Mouse (Mus musculus) kidney, postnatal 4 days (tissue): ENCODE measurements around the gene Sstr1.

Experiments
- DNase-seq, 2 experiments: peaks; one replicate each; pipeline ENCODE4 v3.0.0; 2021; ENCODE audit warnings: mixed read lengths in 2 of 2

The Sstr1 gene

DNA sequence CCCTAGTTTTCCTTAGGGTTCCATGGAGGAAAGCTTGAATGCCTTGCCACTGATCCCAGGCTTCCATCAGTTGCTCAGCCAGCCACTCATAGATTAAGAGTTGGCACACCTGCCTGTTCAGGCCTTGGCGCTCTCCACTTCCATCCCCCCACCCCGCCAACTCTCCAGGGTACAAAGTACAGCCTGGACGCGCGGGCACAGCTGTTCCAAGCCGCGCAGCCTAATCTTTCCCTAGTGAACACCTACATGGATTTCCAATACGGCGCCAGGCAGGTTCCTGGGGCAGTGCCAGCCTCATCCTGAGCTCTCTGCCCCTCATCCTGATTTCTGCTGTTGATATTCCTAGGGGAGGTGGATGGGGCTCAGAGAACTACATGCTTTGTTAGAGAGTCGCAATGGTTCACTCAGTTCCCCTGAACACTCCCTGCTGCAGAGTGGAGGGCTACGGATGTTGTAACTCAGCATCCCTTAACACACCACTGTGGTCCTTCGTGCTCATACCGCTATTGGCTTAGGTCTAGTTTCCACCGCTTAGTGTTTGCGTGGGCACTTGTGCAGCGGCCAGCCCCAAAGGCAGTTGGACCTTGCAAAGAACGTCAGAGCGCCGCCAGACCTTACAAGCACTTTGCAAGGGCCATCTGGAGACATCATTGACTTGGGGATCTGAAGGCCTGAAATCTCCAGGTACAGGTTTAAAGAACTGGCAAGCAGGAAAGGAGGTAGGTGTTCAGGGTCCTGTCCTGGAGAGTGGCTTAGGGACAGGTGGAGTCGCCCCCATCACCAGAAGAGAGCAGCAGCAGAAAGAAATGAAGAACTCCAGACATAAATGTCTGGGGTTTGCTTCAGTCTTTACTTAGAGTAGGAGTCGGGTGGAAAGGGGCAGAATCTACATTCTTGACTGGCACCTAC, at the start of gene Sstr1:
Gene Sstr1 (plus strand): TSS at position 610 of the 909 bp plus-strand sequence.
- peak in 1 of 2 experiments; percentile 33 for DNase-seq

DNA sequence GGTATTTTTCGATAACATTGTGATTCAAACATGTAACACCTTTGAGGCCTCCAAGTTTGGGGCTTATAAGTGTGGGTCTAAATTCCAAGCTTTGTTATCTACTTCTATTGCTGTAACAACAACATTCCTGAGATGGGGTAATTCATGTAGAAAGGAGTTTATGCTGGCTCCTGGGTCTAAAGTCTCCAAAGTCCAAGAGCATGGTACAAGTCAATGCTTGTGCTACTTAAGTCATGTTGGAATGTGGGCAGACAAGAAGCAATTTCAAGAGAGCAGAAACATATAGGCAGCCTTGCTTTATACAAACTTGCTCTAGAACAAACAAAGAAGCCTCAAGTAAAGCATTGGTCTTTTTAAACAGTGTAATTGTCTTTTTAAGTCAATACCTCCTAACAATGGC, 12.8 kb upstream of the Sstr1 start:
- DNase-seq: no peak

DNA sequence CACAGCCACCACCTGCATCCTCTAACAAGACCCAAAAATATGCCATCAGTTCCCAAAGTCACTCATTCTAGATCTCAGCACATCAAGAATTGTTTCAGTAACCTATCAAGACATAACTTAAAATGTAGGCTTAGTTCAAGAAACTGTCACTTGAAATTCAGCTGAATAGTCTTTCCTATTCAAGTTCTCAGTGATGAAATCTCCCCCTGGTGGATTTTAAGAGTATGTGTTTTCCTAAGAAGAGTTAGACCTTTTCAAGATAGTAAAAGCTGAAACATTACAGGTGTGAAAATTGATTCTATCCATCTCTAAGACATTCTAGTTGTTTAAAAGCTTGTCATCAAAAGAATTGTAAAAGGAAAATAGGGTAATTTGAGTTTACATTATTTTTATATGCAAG, 10.4 kb upstream of the Sstr1 start:
- DNase-seq: no peak

DNA sequence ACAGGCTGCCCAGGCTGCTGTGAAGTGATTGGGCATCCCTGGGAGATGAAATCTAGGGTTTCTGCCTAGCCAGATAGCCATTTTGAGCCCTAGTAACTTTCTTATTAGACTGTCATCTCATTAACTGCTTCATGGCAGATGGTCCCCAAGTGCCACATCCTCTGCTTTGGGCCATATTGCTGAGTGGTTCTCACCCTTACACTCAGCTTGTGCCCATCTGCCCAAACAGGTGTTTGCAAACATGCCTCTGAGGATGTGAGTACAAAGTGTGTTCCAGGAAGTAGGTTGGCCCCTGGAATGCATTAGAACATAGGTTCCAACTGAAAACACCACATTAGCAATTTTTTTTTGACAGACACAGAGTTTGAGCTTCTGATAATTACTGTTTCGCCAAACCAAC, 3.6 kb upstream of the Sstr1 start:
- no peak for DNase-seq

DNA sequence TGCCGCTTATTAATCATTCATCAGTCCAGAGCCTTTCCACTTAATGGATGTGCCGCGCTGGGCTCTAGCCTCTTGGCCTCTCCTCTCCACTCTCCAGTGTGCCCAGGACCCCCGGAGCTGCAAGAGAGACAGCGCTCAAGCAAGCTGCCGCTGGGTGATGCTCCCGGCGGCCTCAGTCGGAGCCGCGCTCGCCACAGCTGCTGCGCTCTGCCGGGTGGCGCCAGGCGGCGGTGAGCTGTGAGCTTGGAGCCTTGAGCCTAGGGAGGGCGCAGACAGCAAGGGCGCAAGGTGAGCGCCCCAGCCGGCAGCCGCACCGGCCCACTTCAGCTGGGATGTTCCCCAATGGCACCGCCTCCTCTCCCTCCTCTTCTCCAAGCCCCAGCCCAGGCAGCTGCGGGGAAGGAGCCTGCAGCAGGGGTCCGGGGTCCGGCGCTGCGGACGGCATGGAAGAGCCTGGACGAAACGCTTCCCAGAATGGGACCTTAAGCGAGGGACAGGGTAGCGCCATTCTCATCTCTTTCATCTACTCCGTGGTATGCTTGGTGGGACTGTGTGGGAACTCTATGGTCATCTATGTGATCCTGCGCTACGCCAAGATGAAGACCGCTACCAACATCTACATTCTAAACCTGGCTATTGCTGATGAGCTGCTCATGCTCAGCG, 820 bp downstream of the Sstr1 start:
- DNase-seq: peak; percentile 46 to 63

DNA sequence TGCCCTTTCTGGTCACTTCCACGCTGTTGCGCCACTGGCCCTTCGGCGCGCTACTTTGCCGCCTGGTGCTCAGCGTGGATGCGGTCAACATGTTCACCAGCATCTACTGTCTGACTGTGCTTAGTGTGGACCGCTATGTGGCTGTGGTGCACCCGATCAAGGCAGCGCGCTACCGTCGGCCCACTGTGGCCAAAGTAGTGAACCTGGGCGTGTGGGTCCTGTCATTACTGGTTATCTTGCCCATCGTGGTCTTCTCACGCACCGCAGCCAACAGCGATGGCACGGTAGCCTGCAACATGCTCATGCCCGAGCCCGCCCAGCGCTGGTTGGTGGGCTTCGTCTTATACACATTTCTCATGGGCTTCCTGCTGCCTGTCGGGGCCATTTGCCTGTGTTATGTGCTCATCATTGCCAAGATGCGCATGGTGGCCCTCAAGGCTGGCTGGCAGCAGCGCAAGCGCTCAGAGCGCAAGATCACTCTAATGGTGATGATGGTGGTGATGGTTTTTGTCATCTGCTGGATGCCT, 1.4 kb downstream of the Sstr1 start:
- DNase-seq: peak; percentile 20 to 25

DNA sequence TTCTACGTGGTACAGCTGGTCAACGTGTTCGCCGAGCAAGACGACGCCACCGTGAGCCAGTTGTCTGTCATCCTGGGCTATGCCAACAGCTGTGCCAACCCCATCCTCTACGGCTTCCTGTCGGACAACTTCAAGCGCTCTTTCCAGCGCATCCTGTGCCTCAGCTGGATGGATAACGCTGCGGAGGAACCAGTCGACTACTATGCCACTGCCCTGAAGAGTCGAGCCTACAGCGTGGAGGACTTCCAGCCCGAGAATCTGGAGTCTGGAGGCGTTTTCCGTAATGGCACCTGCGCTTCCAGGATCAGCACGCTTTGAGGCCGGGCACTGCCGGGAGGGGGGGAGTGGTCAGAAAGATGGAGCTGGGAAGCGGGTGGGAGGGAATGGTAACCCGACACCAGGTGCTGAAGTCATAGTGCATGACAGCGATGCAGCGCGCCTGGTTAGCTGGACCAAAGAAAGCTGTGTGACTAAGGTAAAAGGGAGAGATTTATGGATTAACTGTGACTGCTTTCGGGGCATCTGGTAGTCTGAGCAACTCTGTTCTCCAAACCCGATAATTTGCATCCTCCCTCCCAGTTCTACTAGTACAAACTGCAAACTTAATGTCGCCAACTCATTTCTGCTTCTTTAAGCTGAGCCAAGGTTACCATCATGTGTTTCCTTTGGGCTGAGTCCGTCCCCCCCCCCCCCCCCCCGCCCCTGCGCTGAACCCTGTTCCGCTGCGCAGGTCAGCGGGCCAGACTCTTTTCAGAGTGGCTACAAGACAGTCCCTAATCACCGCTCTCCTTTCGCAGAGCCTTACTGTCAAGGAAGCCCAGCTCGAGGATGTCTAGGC, 2.1 kb downstream of the Sstr1 start:
- peak; percentile 64 to 79 for DNase-seq

- DNase-seq: peak; percentile 49 to 50
Observed at GRCm38 (mm10) chr12:58214289-58215136, 2.9 kb downstream of the Sstr1 start.

DNA sequence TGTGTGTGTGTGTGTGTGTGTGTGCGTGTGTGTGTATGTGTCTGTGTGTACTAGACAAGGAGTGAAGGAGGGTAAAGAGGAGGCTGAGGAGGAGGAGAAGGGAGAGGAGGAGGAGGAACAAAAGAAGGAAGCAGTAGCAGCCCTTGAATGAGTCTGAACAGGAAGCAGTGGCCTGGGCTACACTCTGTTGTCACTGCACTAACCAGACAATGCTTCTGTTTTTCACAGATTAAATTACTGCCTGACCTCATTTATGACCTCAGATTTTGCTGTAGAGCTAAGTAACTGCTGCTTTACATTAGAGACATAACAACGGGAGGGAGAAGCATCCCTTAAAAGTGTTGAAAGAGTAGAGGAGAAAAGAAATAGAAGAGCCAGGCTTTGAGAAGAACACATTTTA, 4.6 kb downstream of the Sstr1 start:
- no peak for DNase-seq

DNA sequence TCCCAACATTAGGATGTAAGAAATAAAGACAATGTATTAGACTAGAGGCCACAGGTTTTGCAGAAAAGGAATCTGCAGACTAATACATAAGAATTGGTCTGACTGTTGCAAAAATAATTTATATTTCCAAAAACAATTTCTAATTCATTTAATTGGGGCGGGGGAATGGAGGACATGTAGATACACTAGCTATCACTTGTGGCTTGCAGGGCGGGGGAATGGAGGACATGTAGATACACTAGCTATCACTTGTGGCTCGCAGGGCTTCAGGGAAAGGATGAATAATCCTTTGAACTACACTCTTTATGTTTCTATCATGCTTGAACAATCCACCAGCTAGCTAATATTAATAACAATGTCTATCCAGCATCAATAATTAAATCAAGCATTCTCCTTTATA, 7.5 kb downstream of the Sstr1 start:
- DNase-seq: no peak

- no peak for DNase-seq
Observed at GRCm38 (mm10) chr12:58225644-58226043, 14.1 kb downstream of the Sstr1 start.

DNA sequence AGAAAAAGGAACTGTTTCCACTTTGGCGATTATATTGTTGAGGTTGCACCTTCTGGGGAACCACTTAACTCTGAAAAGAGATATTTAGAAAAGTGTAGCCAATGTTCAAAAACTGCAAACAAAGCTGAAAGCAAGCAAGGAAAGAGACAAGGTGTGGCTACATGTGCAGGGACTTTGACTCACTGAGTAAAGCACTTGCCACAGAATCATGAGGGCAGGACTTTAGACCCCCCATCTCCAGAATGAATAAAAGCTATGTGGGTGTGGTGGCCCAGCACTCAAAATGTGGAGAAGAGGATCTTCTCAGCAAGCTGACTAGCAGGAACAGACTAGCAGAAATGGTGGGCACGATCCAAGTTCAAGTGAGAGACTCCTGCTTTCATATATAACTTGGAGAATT, 20.9 kb downstream of the Sstr1 start:
- DNase-seq: no peak

- DNase-seq: no peak
Observed at GRCm38 (mm10) chr12:58251901-58252300, 40.3 kb downstream of the Sstr1 start.
